In genomic region chr15:81693967-81694881, GRCm38 (mm10) we compare ENCODE assay signal across 8 mouse cellular contexts. TPM values are rescaled to one million over a fixed set of nuclear protein-coding genes. Genes with fewer than 3 reads are reported as not detected.
DNase-seq lines count a peak whose midpoint lies in the region; ATAC-seq and TF ChIP-seq lines count a peak whose summit lies in the region.

No protein-coding gene starts in this region.

- H3K9me3 ChIP-seq in hindbrain, postnatal 0 days (ENCODE audit: low read length): no peaks in the 10 kb centered on the region

- peak overlapping the region; percentile 87 for H3K4me3 ChIP-seq in gastrocnemius, adult 2 months
- H3K4me3 ChIP-seq in hindbrain, postnatal 0 days (ENCODE audit: low read length): peak overlapping the region; percentile 54

- no peaks in the 10 kb centered on the region for H3K27me3 ChIP-seq in hindbrain, postnatal 0 days (ENCODE audit: insufficient read depth, low read length)

- 2% methylated on average over 94 of the region's 107 CpGs for WGBS in hindbrain, postnatal 0 days

- H3K9ac ChIP-seq in hindbrain, postnatal 0 days (replicated peaks; ENCODE audit: low read length): peak overlapping the region; percentile 85

- H3K4me1 ChIP-seq in hindbrain, postnatal 0 days (ENCODE audit: insufficient read depth, low read length): peaks cover 11% of the 10 kb centered on the region

- intact Hi-C loops in gastrocnemius, adult 2 months (cut with DNase I): no loop called here

- no peaks in the 10 kb centered on the region for H3K36me3 ChIP-seq in hindbrain, postnatal 0 days (ENCODE audit: insufficient read depth, low read length)

- peak overlapping the region; percentile 85 for H3K4me2 ChIP-seq in hindbrain, postnatal 0 days (ENCODE audit: low read depth, low read length)

- peak; percentile 80 for ATAC-seq in hindbrain, postnatal 0 days
- peak; percentile 90 for ATAC-seq in megakaryocyte progenitor cell, adult 5-6 weeks (replicated peaks; ENCODE audit: poor library complexity)

- peak; percentile 84 for TF ChIP-seq CTCF in gastrocnemius, adult 2 months (IDR thresholded peaks at IDR 0.05)
- TF ChIP-seq CTCF in hindbrain, postnatal 0 days (IDR thresholded peaks at IDR 0.05; ENCODE audit: low read depth): peak; percentile 62

- peak; percentile 75 for DNase-seq in WW6 (ENCODE audit: low read depth, low spot score)
- peak; percentile 84 to 88 for DNase-seq in cerebellum, postnatal 36 days
- DNase-seq in gastrocnemius, adult 2 months: peak; percentile 92
- DNase-seq in hindbrain, postnatal 0 days (ENCODE audit: low spot score): peak; percentile 86
- DNase-seq in left cerebral cortex, adult 8-10 months (ENCODE audit: low spot score in 2 of 2): peak; percentile 59 to 64
- peak; percentile 83 to 86 for DNase-seq in right cerebral cortex, postnatal 10 days (ENCODE audit: low spot score in 2 of 2)
- DNase-seq in urinary bladder, postnatal 14 days (ENCODE audit: low spot score): peak; percentile 84

- peak overlapping the region; percentile 82 for H3K27ac ChIP-seq in gastrocnemius, adult 2 months
- H3K27ac ChIP-seq in hindbrain, postnatal 0 days: peak overlapping the region; percentile 73

RNA-seq across cellular contexts. Expression of gene Chadl, which starts 2.9 kb away (rescaled TPM):
- 1 to 10 TPM; 1.3 to 1.4 TPM for total RNA-seq in gastrocnemius, adult 2 months (2021)
- 43.1 and 64.4 TPM in 2 replicates for total RNA-seq in hindbrain, postnatal 0 days (2014; rRNA removed)
- polyA plus RNA-seq in hindbrain, postnatal 0 days (2015; fragmentation: Nextera tagmentation; extraction: Ambion mirVana): 45.1 and 45.6 TPM in 2 replicates
- total RNA-seq in left cerebral cortex, adult 8-10 months (2022): 10 to 100 TPM in 3 of 4 experiments, 1 to 10 TPM in 1; 9.7 to 14.7 (median 13.1) TPM
- total RNA-seq in megakaryocyte progenitor cell, adult 5-6 weeks (2015): 0.57 and 0.59 TPM in 2 replicates
- not detected in 2 replicates for total RNA-seq in megakaryocyte progenitor cell, adult 5-6 weeks (2017)

RNA-seq across cellular contexts. Expression of gene L3mbtl2, which starts 30.5 kb away (rescaled TPM):
- total RNA-seq in gastrocnemius, adult 2 months (2021): 1 to 10 TPM; 7.3 to 9.0 TPM
- total RNA-seq in hindbrain, postnatal 0 days (2014; rRNA removed): 29.9 and 31.4 TPM in 2 replicates
- 27.1 and 27.6 TPM in 2 replicates for polyA plus RNA-seq in hindbrain, postnatal 0 days (2015; fragmentation: Nextera tagmentation; extraction: Ambion mirVana)
- 10 to 100 TPM; 39.8 to 45.8 (median 43.9) TPM for total RNA-seq in left cerebral cortex, adult 8-10 months (2022)
- 17.3 and 19.9 TPM in 2 replicates for total RNA-seq in megakaryocyte progenitor cell, adult 5-6 weeks (2015)
- total RNA-seq in megakaryocyte progenitor cell, adult 5-6 weeks (2017): 30.9 and 35.1 TPM in 2 replicates

RNA-seq across cellular contexts. Expression of gene Zc3h7b, which starts 50.6 kb away (rescaled TPM):
- total RNA-seq in gastrocnemius, adult 2 months (2021): 10 to 100 TPM; 30.2 to 34.3 TPM
- total RNA-seq in hindbrain, postnatal 0 days (2014; rRNA removed): 136 and 148 TPM in 2 replicates
- polyA plus RNA-seq in hindbrain, postnatal 0 days (2015; fragmentation: Nextera tagmentation; extraction: Ambion mirVana): 31.4 and 34.5 TPM in 2 replicates
- 100 to 1,000 TPM; 147 to 167 (median 158) TPM for total RNA-seq in left cerebral cortex, adult 8-10 months (2022)
- 19.3 and 20.5 TPM in 2 replicates for total RNA-seq in megakaryocyte progenitor cell, adult 5-6 weeks (2015)
- total RNA-seq in megakaryocyte progenitor cell, adult 5-6 weeks (2017): 16.0 and 17.8 TPM in 2 replicates

RNA-seq across cellular contexts. Expression of gene Rangap1, which starts 51.1 kb away (rescaled TPM):
- total RNA-seq in gastrocnemius, adult 2 months (2021): 10 to 100 TPM; 23.7 to 24.1 TPM
- total RNA-seq in hindbrain, postnatal 0 days (2014; rRNA removed): 147 and 151 TPM in 2 replicates
- polyA plus RNA-seq in hindbrain, postnatal 0 days (2015; fragmentation: Nextera tagmentation; extraction: Ambion mirVana): 124 and 128 TPM in 2 replicates
- 100 to 1,000 TPM; 200 to 222 (median 212) TPM for total RNA-seq in left cerebral cortex, adult 8-10 months (2022)
- 44.1 and 46.9 TPM in 2 replicates for total RNA-seq in megakaryocyte progenitor cell, adult 5-6 weeks (2015)
- total RNA-seq in megakaryocyte progenitor cell, adult 5-6 weeks (2017): 106 and 129 TPM in 2 replicates

Comparison
In these comparisons a context has a peak if more than half of its experiments do, and no peak if none do; other contexts are left out.
1. Peak in every context shown above with its lines: DNase-seq, ATAC-seq, H3K4me3 ChIP-seq and H3K27ac ChIP-seq.
2. RNA of gene Chadl, which starts 2.9 kb away (total RNA-seq): 43.1 to 64.4 TPM in hindbrain, postnatal 0 days and 9.7 to 14.7 TPM in left cerebral cortex, adult 8-10 months; 1.3 to 1.4 TPM in gastrocnemius, adult 2 months and 0.57 to 0.59 TPM in megakaryocyte progenitor cell, adult 5-6 weeks; every median in the first group is over 4 times any median in the second.